Mouse (Mus musculus) midbrain, embryonic 14.5 days (tissue): ENCODE data around the gene Btla. TPM values are rescaled to one million over a fixed set of nuclear protein-coding genes. Genes with fewer than 3 reads are reported as not detected.
A peak's percentile ranks its signal among the peaks of the same experiment; 100 is the strongest.

Source experiments
- ATAC-seq: fragments of 200-750 bp; cut with Nextera tagmentation; 2 replicates; pipeline ENCODE4 v1.8.0; 2017; ENCODE audit warnings: moderate number of reproducible peaks, moderate library complexity; ENCODE audit not compliant: low FRiP score, low TSS enrichment
- DNase-seq: peaks from one replicate; pipeline ENCODE4 v3.0.0-alpha.2; 2015
- H3K27ac ChIP-seq: fragments of 300-500 bp; sonication (generic); replicated peaks from 2 replicates; pipeline ENCODE4 v1.5.1; 2014; ENCODE audit warnings: mild to moderate bottlenecking, low read depth, low read length, moderate library complexity
- H3K27me3 ChIP-seq: fragments of 300-500 bp; sonication (generic); 2 replicates; pipeline ENCODE4 v1.6.1; 2014; ENCODE audit warnings: low read length, control low read depth, mixed read lengths; ENCODE audit not compliant: control insufficient read depth, insufficient read depth
- H3K36me3 ChIP-seq: fragments of 300-500 bp; sonication (generic); 2 replicates; pipeline ENCODE4 v1.6.1; 2014; ENCODE audit warnings: low read length, control low read depth; ENCODE audit not compliant: control insufficient read depth, insufficient read depth
- H3K4me1 ChIP-seq: fragments of 300-500 bp; sonication (generic); 2 replicates; pipeline ENCODE4 v1.6.1; 2014; ENCODE audit warnings: mild to moderate bottlenecking, antibody characterized with exemption, low read length, control low read depth; ENCODE audit not compliant: control insufficient read depth, insufficient read depth
- H3K4me2 ChIP-seq: fragments of 300-500 bp; sonication (generic); 2 replicates; pipeline ENCODE4 v1.6.1; 2014; ENCODE audit warnings: mild to moderate bottlenecking, low read length, moderate library complexity
- H3K4me3 ChIP-seq: fragments of 300-500 bp; sonication (generic); replicated peaks from 2 replicates; pipeline ENCODE4 v1.5.1; 2014; ENCODE audit warnings: low read depth, low read length
- H3K9ac ChIP-seq: fragments of 300-500 bp; sonication (generic); replicated peaks from 2 replicates; pipeline ENCODE4 v1.6.1; 2014; ENCODE audit warnings: mild to moderate bottlenecking, low read length, moderate library complexity
- H3K9me3 ChIP-seq: fragments of 300-500 bp; sonication (generic); 2 replicates; pipeline ENCODE4 v1.6.1; 2016; ENCODE audit warnings: low read length, control low read depth, mixed read lengths; ENCODE audit not compliant: control insufficient read depth
- WGBS: fragments of 180-500 bp; shearing (Covaris S2); extraction: QIAGEN DNeasy Blood & Tissue Kit; methylation state at CpG from one replicate; pipeline ENCODE4 v1.1.7; 2014; 5-methylcytosine and 5-hydroxymethylcytosine counted together
- polyA plus RNA-seq: library from polyadenylated mRNA; unstranded; fragments of >200 nt; fragmentation: Nextera tagmentation; extraction: Ambion mirVana; gene quantifications from 2 replicates; pipeline ENCODE4 v1.2.1, GENCODE M21; 2014

Gene Btla
- polyA plus RNA-seq, 1 experiment from 2014 or later = 0.11 TPM

- H3K9ac ChIP-seq = no peak overlapping the region
- ATAC-seq = no peak
- WGBS = 71% methylated on average over 2 of the region's 2 CpGs
Measured at GRCm38 (mm10) chr16:45222016-45222415, 2.1 kb upstream of the Btla start.

GRCm38 (mm10) chr16:45222771-45223170 lies 1.3 kb upstream of the Btla start:
- 92% methylated on average over 3 of the region's 3 CpGs for WGBS
- no peak overlapping the region for H3K9ac ChIP-seq
- H3K4me2 ChIP-seq = no peak overlapping the region
- no peak overlapping the region for H3K27ac ChIP-seq
- ATAC-seq (no peak), DNase-seq (no peak)
- no peaks in the 10 kb centered on the region for H3K9me3 ChIP-seq
- no peaks in the 10 kb centered on the region for H3K4me1 ChIP-seq
- H3K36me3 ChIP-seq = no peaks in the 10 kb centered on the region
- no peak overlapping the region for H3K4me3 ChIP-seq
- no peaks in the 10 kb centered on the region for H3K27me3 ChIP-seq

More at GRCm38 (mm10) chr16:45222016-45222415, 2.1 kb upstream of the Btla start:
- H3K4me2 ChIP-seq = no peak overlapping the region
- DNase-seq = no peak
- no peak overlapping the region for H3K4me3 ChIP-seq
- 0 out of 2 replicates have a peak, but pooled peaks cover 3% of the 10 kb centered on the region for H3K4me1 ChIP-seq
- no peaks in the 10 kb centered on the region for H3K9me3 ChIP-seq
- no peaks in the 10 kb centered on the region for H3K36me3 ChIP-seq
- H3K27me3 ChIP-seq = no peaks in the 10 kb centered on the region
- no peak overlapping the region for H3K27ac ChIP-seq

- Histone ChIP-seq H3K4me1 (no peaks in the 10 kb centered on the region), H3K9ac (no peak overlapping the region), H3K4me2 (no peak overlapping the region), H3K36me3 (no peaks in the 10 kb centered on the region), H3K9me3 (no peaks in the 10 kb centered on the region), H3K27me3 (no peaks in the 10 kb centered on the region), H3K4me3 (no peak overlapping the region), H3K27ac (no peak overlapping the region)
- 52% methylated on average over 4 of the region's 4 CpGs for WGBS
- ATAC-seq = no peak
- DNase-seq = no peak
Measured at GRCm38 (mm10) chr16:45224431-45225008, 405 bp downstream of the Btla start.

GRCm38 (mm10) chr16:45227002-45227401 lies 2.9 kb downstream of the Btla start:
- WGBS = 91% methylated on average over 1 of the region's 1 CpGs
- ATAC-seq (no peak), DNase-seq (no peak)
- no peak overlapping the region for H3K4me3 ChIP-seq
- no peak overlapping the region for H3K27ac ChIP-seq
- no peak overlapping the region for H3K9ac ChIP-seq
- no peaks in the 10 kb centered on the region for H3K9me3 ChIP-seq
- H3K4me2 ChIP-seq = no peak overlapping the region
- no peaks in the 10 kb centered on the region for H3K4me1 ChIP-seq
- no peaks in the 10 kb centered on the region for H3K36me3 ChIP-seq
- no peaks in the 10 kb centered on the region for H3K27me3 ChIP-seq

- WGBS = 93% methylated on average over 1 of the region's 1 CpGs
- DNase-seq = no peak
- Histone ChIP-seq H3K27me3 (no peaks in the 10 kb centered on the region), H3K4me1 (no peaks in the 10 kb centered on the region), H3K27ac (no peak overlapping the region), H3K4me2 (no peak overlapping the region), H3K9me3 (no peaks in the 10 kb centered on the region), H3K4me3 (no peak overlapping the region), H3K9ac (no peak overlapping the region), H3K36me3 (no peaks in the 10 kb centered on the region)
- no peak for ATAC-seq
Measured at GRCm38 (mm10) chr16:45231296-45231695, 7.2 kb downstream of the Btla start.

- no peak overlapping the region for H3K9ac ChIP-seq
- H3K4me1 ChIP-seq = no peaks in the 10 kb centered on the region
- ATAC-seq (no peak), DNase-seq (no peak)
- H3K36me3 ChIP-seq = no peaks in the 10 kb centered on the region
- H3K27me3 ChIP-seq = no peaks in the 10 kb centered on the region
- H3K9me3 ChIP-seq = no peaks in the 10 kb centered on the region
- no peak overlapping the region for H3K27ac ChIP-seq
- H3K4me2 ChIP-seq = no peak overlapping the region
- WGBS = 41% methylated on average over 3 of the region's 3 CpGs
- no peak overlapping the region for H3K4me3 ChIP-seq
Measured at GRCm38 (mm10) chr16:45233007-45233406, 8.9 kb downstream of the Btla start.

GRCm38 (mm10) chr16:45242700-45243099 lies 18.6 kb downstream of the Btla start:
- DNase-seq = peak; percentile 49
- H3K27ac ChIP-seq = no peak overlapping the region
- no peaks in the 10 kb centered on the region for H3K9me3 ChIP-seq
- H3K4me3 ChIP-seq = no peak overlapping the region
- WGBS = 71% methylated on average over 1 of the region's 1 CpGs
- no peaks in the 10 kb centered on the region for H3K4me1 ChIP-seq
- no peak overlapping the region for H3K9ac ChIP-seq
- no peak overlapping the region for H3K4me2 ChIP-seq
- H3K27me3 ChIP-seq = no peaks in the 10 kb centered on the region
- no peak for ATAC-seq
- no peaks in the 10 kb centered on the region for H3K36me3 ChIP-seq

GRCm38 (mm10) chr16:45244930-45245472 lies 20.9 kb downstream of the Btla start:
- Histone ChIP-seq H3K4me2 (no peak overlapping the region), H3K27ac (no peak overlapping the region; the same call in 1 of the 2 replicates), H3K4me3 (no peak overlapping the region), H3K9me3 (no peaks in the 10 kb centered on the region), H3K36me3 (no peaks in the 10 kb centered on the region), H3K9ac (no peak overlapping the region), H3K4me1 (no peaks in the 10 kb centered on the region), H3K27me3 (no peaks in the 10 kb centered on the region)
- whole genome bisulfite sequencing = 6% methylated on average over 3 of the region's 3 CpGs
- ATAC-seq (peak; percentile 49; the same call in 1 of the 2 replicates), DNase-seq (peak; percentile 59)

- Histone ChIP-seq H3K4me3 (no peak overlapping the region), H3K9ac (no peak overlapping the region), H3K9me3 (no peaks in the 10 kb centered on the region), H3K4me2 (no peak overlapping the region), H3K27ac (no peak overlapping the region), H3K36me3 (no peaks in the 10 kb centered on the region), H3K4me1 (no peaks in the 10 kb centered on the region), H3K27me3 (no peaks in the 10 kb centered on the region)
- DNase-seq (no peak), ATAC-seq (no peak)
- WGBS = 93% methylated on average over 2 of the region's 2 CpGs
Measured at GRCm38 (mm10) chr16:45249761-45250160, 25.6 kb downstream of the Btla start.
